Mouse (Mus musculus) CH12.LX (cell line): ENCODE results near the gene Ankmy2.

Experiments used
- BHLHE40 ChIP-seq: IDR thresholded peaks from 2 replicates; pipeline ENCODE4 v1.6.1; 2011; ENCODE audit warnings: mild to moderate bottlenecking, low read depth, low read length, improper control_type of control experiment
- CTCF ChIP-seq, 2 experiments: IDR thresholded peaks in 1 of 2; conservative IDR thresholded peaks in 1 of 2; 2 replicates each; pipeline ENCODE4 v1.5.1; 2011 to 2012; ENCODE audit warnings: low read depth in 2 of 2, low read length in 2 of 2, improper control_type of control experiment in 1 of 2, inconsistent platforms in 1 of 2, mild to moderate bottlenecking in 1 of 2, moderate library complexity in 1 of 2
- E2F4 ChIP-seq: IDR thresholded peaks from 2 replicates; pipeline ENCODE4 v1.6.1; 2011; ENCODE audit warnings: low read depth, low read length, improper control_type of control experiment; ENCODE audit not compliant: insufficient replicate concordance
- HCFC1 ChIP-seq: IDR thresholded peaks from 2 replicates; pipeline ENCODE4 v1.6.1; 2012; ENCODE audit warnings: low read depth, mild to moderate bottlenecking, inconsistent platforms, low read length, improper control_type of control experiment
- JUN ChIP-seq: IDR thresholded peaks from 2 replicates; pipeline ENCODE4 v1.6.1; 2011; ENCODE audit warnings: low read depth, mild to moderate bottlenecking, low read length, improper control_type of control experiment, moderate library complexity; ENCODE audit not compliant: insufficient read depth
- KAT2A ChIP-seq: IDR thresholded peaks from 2 replicates; pipeline ENCODE4 v1.6.1; 2012; ENCODE audit warnings: low read length, improper control_type of control experiment, inconsistent platforms; ENCODE audit not compliant: insufficient replicate concordance
- MEF2A ChIP-seq: IDR thresholded peaks from 2 replicates; pipeline ENCODE4 v1.6.1; 2014; ENCODE audit warnings: low read depth, mild to moderate bottlenecking, inconsistent platforms, low read length, improper control_type of control experiment, borderline replicate concordance
- PAX5 ChIP-seq: IDR thresholded peaks from 2 replicates; pipeline ENCODE4 v1.6.1; 2012; ENCODE audit warnings: low read length, inconsistent platforms, mixed read lengths
- POLR2A ChIP-seq: IDR thresholded peaks from 2 replicates; pipeline ENCODE4 v1.6.1; 2011; ENCODE audit warnings: low read depth, mild to moderate bottlenecking, improper control_type of control experiment, low read length
- POLR2AphosphoS2 ChIP-seq: IDR thresholded peaks from 2 replicates; pipeline ENCODE4 v1.6.1; 2011; ENCODE audit warnings: low read depth, low read length, improper control_type of control experiment
- RAD21 ChIP-seq: IDR thresholded peaks from 2 replicates; pipeline ENCODE4 v1.6.1; 2011; ENCODE audit warnings: low read depth, mild to moderate bottlenecking, low read length, improper control_type of control experiment, moderate library complexity
- TBP ChIP-seq: conservative IDR thresholded peaks from 2 replicates; pipeline ENCODE4 v1.6.1; 2011; ENCODE audit warnings: low read depth, low read length, improper control_type of control experiment
- TCF12 ChIP-seq: IDR thresholded peaks from 2 replicates; pipeline ENCODE4 v1.6.1; 2014; ENCODE audit warnings: low read depth, mild to moderate bottlenecking, inconsistent platforms, low read length, improper control_type of control experiment
- ZMIZ1 ChIP-seq: IDR thresholded peaks from 2 replicates; pipeline ENCODE4 v1.6.1; 2012; ENCODE audit warnings: low read depth, mild to moderate bottlenecking, inconsistent platforms, low read length, improper control_type of control experiment

- no peak for TF ChIP-seq CTCF (conservative IDR thresholded peaks at IDR 0.05 in 1 of 2, IDR thresholded peaks at IDR 0.05 in 1 of 2; ENCODE audit: low read depth in 2 of 2, low read length in 2 of 2)
- TF ChIP-seq POLR2A = no peak
- no peak for TF ChIP-seq RAD21
- no peak for TF ChIP-seq KAT2A
- TF ChIP-seq E2F4 = no peak
- TF ChIP-seq PAX5 = no peak
- no peak for TF ChIP-seq JUN
- no peak for TF ChIP-seq BHLHE40
- no peak for TF ChIP-seq HCFC1
- no peak for TF ChIP-seq ZMIZ1
- no peak for TF ChIP-seq POLR2AphosphoS2
- no peak for TF ChIP-seq TBP
- no peak for TF ChIP-seq TCF12
- no peak for TF ChIP-seq MEF2A
Measured at GRCm38 (mm10) chr12:36140401-36140800, 16.5 kb upstream of the Ankmy2 start.
